Mouse (Mus musculus) stomach, embryonic 15.5 days (tissue): ENCODE data around the gene Sdf2l1. TPM values are rescaled to one million over a fixed set of nuclear protein-coding genes. Genes with fewer than 3 reads are reported as not detected.
A peak's percentile ranks its signal among the peaks of the same experiment; 100 is the strongest.

ENCODE experiments used
- ATAC-seq: fragments of 200-750 bp; cut with Nextera tagmentation; 2 replicates; pipeline ENCODE4 v1.8.0; 2017; ENCODE audit warnings: low read depth, moderate number of reproducible peaks, moderate TSS enrichment; ENCODE audit not compliant: insufficient read depth, low FRiP score
- H3K27ac ChIP-seq: fragments of 300-500 bp; sonication (generic); 2 replicates; pipeline ENCODE4 v1.5.1; 2015; ENCODE audit warnings: mild to moderate bottlenecking, inconsistent platforms
- H3K27me3 ChIP-seq: fragments of 300-500 bp; sonication (generic); replicated peaks from 2 replicates; pipeline ENCODE4 v1.6.1; 2015; ENCODE audit warnings: inconsistent platforms
- H3K36me3 ChIP-seq: fragments of 300-500 bp; sonication (generic); 2 replicates; pipeline ENCODE4 v1.6.1; 2015; ENCODE audit warnings: inconsistent platforms
- H3K4me1 ChIP-seq: fragments of 300-500 bp; sonication (generic); 2 replicates; pipeline ENCODE4 v1.6.1; 2015; ENCODE audit warnings: inconsistent platforms
- H3K4me2 ChIP-seq: fragments of 300-500 bp; sonication (generic); 2 replicates; pipeline ENCODE4 v1.6.1; 2015; ENCODE audit warnings: mild to moderate bottlenecking, inconsistent platforms
- H3K4me3 ChIP-seq: fragments of 300-500 bp; sonication (generic); replicated peaks from 2 replicates; pipeline ENCODE4 v1.5.1; 2015; ENCODE audit warnings: inconsistent platforms
- H3K9ac ChIP-seq: fragments of 300-500 bp; sonication (generic); 2 replicates; pipeline ENCODE4 v1.6.1; 2015; ENCODE audit warnings: inconsistent platforms
- H3K9me3 ChIP-seq: fragments of 300-500 bp; sonication (generic); 2 replicates; pipeline ENCODE4 v1.6.1; 2016; ENCODE audit warnings: inconsistent platforms
- WGBS: fragments of 180-500 bp; shearing (Covaris S2); methylation state at CpG from one replicate; pipeline ENCODE4 v1.1.7; 2015; 5-methylcytosine and 5-hydroxymethylcytosine counted together
- polyA plus RNA-seq: library from polyadenylated mRNA; unstranded; fragments of >200 nt; fragmentation: Nextera tagmentation; extraction: Ambion mirVana; gene quantifications from 2 replicates; pipeline ENCODE4 v1.2.1, GENCODE M21; 2015

The Sdf2l1 gene
- polyA plus RNA-seq, 1 experiment from 2014 or later, result 156 TPM

DNA sequence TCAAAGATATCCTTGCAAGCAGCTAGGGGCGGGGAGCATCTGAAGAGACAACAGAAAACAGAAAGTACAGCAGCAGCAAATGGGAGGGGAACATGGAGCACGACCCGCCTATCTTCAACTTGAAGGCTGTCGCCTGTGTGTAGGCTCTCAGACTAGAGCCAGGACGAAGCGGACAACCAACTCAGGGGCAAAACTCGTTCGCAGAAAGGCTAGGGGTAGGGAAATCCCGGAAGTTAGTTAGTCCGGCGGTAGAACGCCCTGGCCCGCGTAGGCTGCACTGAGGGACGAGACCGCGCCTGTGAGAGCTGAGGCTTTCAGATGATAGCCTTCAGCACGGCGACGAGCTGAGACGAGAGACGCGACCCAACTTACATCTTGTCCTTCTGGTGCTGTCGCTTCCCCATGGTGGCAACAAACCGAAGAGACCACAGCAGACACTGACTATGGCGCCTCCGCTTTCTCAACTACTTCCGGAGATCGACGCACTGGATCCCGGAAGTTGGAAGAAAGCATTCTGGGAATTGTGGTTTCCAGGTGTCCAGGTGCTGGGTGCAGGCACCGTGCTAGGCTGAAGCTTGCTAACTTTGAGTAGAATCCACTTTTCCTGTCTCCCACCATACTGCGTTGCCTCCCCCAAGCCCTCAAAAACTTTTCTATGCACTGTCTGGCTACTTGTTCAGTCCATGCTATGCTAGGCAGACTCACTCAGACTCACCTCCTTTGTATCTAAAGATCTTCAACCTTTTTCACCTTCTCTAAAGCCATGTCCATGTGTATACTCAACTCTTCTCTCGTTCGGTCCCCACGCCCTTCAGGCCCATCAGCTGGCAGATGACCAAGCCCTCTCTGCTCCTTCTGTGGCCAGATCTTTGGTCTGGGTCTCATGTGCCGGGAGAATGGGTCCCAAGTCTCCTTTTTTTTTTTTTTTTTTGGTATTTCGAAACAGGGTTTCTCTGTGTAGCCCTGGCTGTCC is 21.1 kb downstream of the Sdf2l1 start, which contains the start of gene Ppil2:
Gene Ppil2 (minus strand): TSS at position 487 of the 973 bp plus-strand sequence.
- Histone ChIP-seq H3K4me3 (peak within 1 kb of the TSS; percentile 89), H3K27ac (peak within 1 kb of the TSS; percentile 74), H3K4me1 (peaks cover 10% of the 10 kb centered on the region; the same call in 1 of the 2 replicates), H3K4me2 (peak within 1 kb of the TSS; percentile 60), H3K27me3 (no peaks in the 10 kb centered on the region), H3K9ac (peak within 1 kb of the TSS; percentile 63), H3K36me3 (peaks cover 10% of the 10 kb centered on the region; the same call in 1 of the 2 replicates), H3K9me3 (no peaks in the 10 kb centered on the region)
- ATAC-seq, result peak; percentile 80
- 9% methylated on average over 38 of the region's 38 CpGs for WGBS

DNA sequence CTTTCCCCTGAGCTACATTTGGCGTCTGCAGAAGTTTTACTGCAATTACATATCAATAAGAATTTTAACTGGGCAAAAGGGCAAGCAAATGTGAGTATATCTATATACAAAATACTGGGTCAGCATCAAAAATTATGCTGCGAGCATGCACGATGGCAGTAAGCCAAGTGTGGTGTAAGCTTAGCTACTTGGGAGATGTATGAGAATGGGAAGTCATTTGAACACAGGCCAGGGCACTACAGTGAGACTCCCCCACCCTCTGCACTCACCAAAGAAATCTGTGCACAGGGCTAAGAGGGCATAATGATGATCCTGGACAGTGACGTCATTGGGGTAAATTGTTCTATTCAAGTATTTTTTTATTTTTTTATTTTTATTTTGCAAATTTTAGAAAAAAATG is 27.6 kb downstream of the Sdf2l1 start:
- WGBS, result 59% methylated on average over 4 of the region's 4 CpGs
- Histone ChIP-seq H3K9ac (no peak overlapping the region), H3K9me3 (no peaks in the 10 kb centered on the region), H3K36me3 (peaks cover 23% of the 10 kb centered on the region), H3K4me1 (0 out of 2 replicates have a peak, but pooled peaks cover 2% of the 10 kb centered on the region), H3K27me3 (no peaks in the 10 kb centered on the region), H3K27ac (no peak overlapping the region), H3K4me2 (no peak overlapping the region), H3K4me3 (no peak overlapping the region)
- no peak for ATAC-seq

DNA sequence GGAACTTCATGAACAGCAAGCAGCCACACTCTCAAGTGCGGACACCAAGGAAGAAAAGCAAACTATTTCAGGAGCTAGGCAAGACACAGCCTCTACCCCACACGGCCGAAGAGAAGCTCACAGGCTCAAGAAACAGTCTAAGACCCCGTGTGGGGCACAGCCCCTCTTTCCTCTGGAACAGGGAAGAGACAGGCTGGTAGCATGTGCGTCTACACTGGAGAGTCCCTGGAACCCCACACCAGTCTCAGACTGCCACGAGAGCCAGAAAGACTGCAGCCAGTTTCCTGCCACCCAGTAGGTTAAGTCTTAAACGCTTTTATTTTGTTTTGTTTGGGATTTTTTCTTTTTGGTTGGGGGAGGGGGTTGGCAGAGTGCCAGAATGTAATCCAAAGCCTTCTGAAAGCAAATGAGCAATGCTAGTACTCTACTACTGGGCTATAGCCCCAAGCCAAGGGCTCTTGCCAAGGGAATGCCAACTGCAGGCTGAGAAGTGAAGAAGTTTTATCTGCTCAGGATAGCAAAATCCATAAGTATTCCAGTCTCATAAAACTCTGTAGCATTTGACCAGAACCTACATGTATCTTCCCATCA is 29.5 kb downstream of the Sdf2l1 start:
- Histone ChIP-seq H3K27me3 (no peaks in the 10 kb centered on the region), H3K4me1 (no peaks in the 10 kb centered on the region), H3K4me3 (no peak overlapping the region), H3K9ac (no peak overlapping the region), H3K36me3 (peaks cover 35% of the 10 kb centered on the region), H3K9me3 (no peaks in the 10 kb centered on the region), H3K27ac (no peak overlapping the region), H3K4me2 (no peak overlapping the region)
- WGBS, result 60% methylated on average over 7 of the region's 7 CpGs
- no peak for ATAC-seq

GRCm38 (mm10) chr16:17096938-17097337 is 35.2 kb downstream of the Sdf2l1 start:
- Histone ChIP-seq H3K27ac (no peak overlapping the region), H3K36me3 (peaks cover 52% of the 10 kb centered on the region), H3K9me3 (no peaks in the 10 kb centered on the region), H3K9ac (no peak overlapping the region), H3K27me3 (no peaks in the 10 kb centered on the region), H3K4me2 (no peak overlapping the region), H3K4me3 (no peak overlapping the region), H3K4me1 (no peaks in the 10 kb centered on the region)
- 81% methylated on average over 3 of the region's 3 CpGs for WGBS
- ATAC-seq, result no peak

GRCm38 (mm10) chr16:17088346-17088745 is 43.8 kb downstream of the Sdf2l1 start:
- H3K4me1 ChIP-seq, result no peaks in the 10 kb centered on the region
- H3K27ac ChIP-seq, result no peak overlapping the region
- 72% methylated on average over 3 of the region's 3 CpGs for WGBS
- H3K4me2 ChIP-seq, result no peak overlapping the region
- no peak overlapping the region for H3K4me3 ChIP-seq
- H3K27me3 ChIP-seq, result no peaks in the 10 kb centered on the region
- no peaks in the 10 kb centered on the region for H3K9me3 ChIP-seq
- H3K36me3 ChIP-seq, result peaks cover 51% of the 10 kb centered on the region
- H3K9ac ChIP-seq, result no peak overlapping the region
- no peak for ATAC-seq

DNA sequence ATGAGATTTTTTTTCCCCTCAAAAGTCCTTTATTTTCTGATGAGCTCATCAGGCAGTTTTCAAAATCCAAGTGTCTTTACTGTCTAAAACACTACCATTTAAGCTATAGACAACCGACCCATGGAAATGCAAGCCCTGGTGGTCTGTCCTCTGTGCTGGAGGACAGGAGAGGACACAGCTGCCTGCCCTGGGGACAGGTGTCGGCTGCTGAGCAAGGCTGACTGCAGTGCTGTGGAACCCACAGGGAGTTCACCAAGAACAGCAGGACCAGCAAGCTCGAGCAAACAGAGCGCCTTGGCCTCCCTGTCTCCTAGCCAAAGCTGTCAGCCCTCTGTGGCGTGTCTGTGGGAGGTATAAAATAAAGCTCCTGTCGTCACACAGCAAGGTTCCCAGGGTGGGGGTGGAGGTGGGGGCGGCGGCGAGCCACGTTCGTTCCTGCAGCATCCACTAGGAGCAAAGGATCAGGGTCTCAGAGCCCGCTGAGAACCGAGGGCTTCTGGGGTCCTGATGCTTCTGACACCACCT is 45.5 kb downstream of the Sdf2l1 start:
- Histone ChIP-seq H3K4me1 (no peaks in the 10 kb centered on the region), H3K4me3 (no peak overlapping the region), H3K9me3 (no peaks in the 10 kb centered on the region), H3K36me3 (peaks cover 55% of the 10 kb centered on the region), H3K27me3 (no peaks in the 10 kb centered on the region), H3K27ac (no peak overlapping the region), H3K4me2 (no peak overlapping the region), H3K9ac (no peak overlapping the region)
- WGBS, result 73% methylated on average over 13 of the region's 13 CpGs
- ATAC-seq, result no peak

GRCm38 (mm10) chr16:17086241-17086640 is 45.9 kb downstream of the Sdf2l1 start:
- H3K9ac ChIP-seq, result no peak overlapping the region
- no peak overlapping the region for H3K4me3 ChIP-seq
- ATAC-seq, result no peak
- no peaks in the 10 kb centered on the region for H3K27me3 ChIP-seq
- peaks cover 52% of the 10 kb centered on the region for H3K36me3 ChIP-seq
- no peak overlapping the region; the same call in 1 of the 2 replicates for H3K27ac ChIP-seq
- no peak overlapping the region for H3K4me2 ChIP-seq
- no peaks in the 10 kb centered on the region for H3K4me1 ChIP-seq
- WGBS, result 54% methylated on average over 3 of the region's 3 CpGs
- H3K9me3 ChIP-seq, result no peaks in the 10 kb centered on the region

- no peaks in the 10 kb centered on the region for H3K4me1 ChIP-seq
- no peak overlapping the region for H3K4me3 ChIP-seq
- H3K27me3 ChIP-seq, result no peaks in the 10 kb centered on the region
- peak overlapping the region; percentile 36 for H3K27ac ChIP-seq
- H3K9me3 ChIP-seq, result no peaks in the 10 kb centered on the region
- peaks cover 46% of the 10 kb centered on the region for H3K36me3 ChIP-seq
- no peak overlapping the region for H3K9ac ChIP-seq
- 0 out of 2 replicates have a peak, but pooled peaks have one; percentile 40 for ATAC-seq
- H3K4me2 ChIP-seq, result no peak overlapping the region
- WGBS, result 82% methylated on average over 4 of the region's 4 CpGs
Measured at GRCm38 (mm10) chr16:17085636-17086035, 46.5 kb downstream of the Sdf2l1 start.

DNA sequence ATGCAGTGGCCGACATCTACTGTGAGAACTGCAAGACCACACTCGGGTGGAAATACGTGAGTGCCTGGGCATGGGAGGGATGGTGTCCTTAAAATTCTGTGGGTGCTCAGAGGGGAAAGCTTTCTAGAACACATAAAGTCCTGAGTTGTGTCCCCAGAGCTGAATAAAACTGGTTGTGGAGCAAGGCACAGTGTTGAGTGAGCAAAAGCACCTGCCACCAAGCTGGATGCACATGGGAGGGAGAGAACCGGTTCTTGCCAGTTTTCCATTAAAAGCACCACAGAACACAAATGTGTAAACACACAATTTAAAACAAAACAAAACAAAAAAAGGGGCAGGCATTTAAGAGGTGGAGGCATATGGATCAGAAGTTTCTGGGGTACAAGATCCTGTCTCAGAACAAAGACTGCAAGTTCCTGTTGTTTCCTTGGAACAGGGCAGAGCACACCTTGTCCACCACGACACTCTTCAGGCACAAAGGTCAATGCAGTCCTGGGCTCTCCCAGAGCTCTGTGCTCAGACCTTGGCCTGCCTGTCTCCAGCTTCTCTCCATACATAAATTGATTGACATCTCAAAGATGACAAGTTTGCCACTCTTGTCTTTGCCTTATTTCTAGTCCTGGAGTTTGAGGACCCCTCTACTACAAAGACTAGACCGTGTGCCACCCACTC is 49.9 kb downstream of the Sdf2l1 start:
- Histone ChIP-seq H3K27ac (no peak overlapping the region), H3K4me1 (no peaks in the 10 kb centered on the region), H3K4me2 (no peak overlapping the region), H3K4me3 (no peak overlapping the region), H3K9me3 (no peaks in the 10 kb centered on the region), H3K9ac (no peak overlapping the region), H3K36me3 (peaks cover 20% of the 10 kb centered on the region; the same call in 1 of the 2 replicates), H3K27me3 (no peaks in the 10 kb centered on the region)
- 77% methylated on average over 6 of the region's 6 CpGs for WGBS
- no peak for ATAC-seq
